Mouse (Mus musculus): ENCODE results near the gene Prss2. TPM values are rescaled to one million over a fixed set of nuclear protein-coding genes. Genes with fewer than 3 reads are reported as not detected.
"Not testable (repeated sequence)": the region's sequence is repeated elsewhere in the genome, so short reads cannot be mapped to it uniquely, and the experiment has no call there.

The Prss2 gene
- not detected in 2 replicates for polyA plus RNA-seq (2015; fragmentation: Nextera tagmentation; extraction: Ambion mirVana)

GRCm38 (mm10) chr6:41521487-41521886 is at the start of gene Prss2:
Gene Prss2 (plus strand): TSS chr6:41521787.
- no peaks in the 10 kb centered on the region for H3K4me1 ChIP-seq
- H3K9ac ChIP-seq = no peak within 1 kb of the TSS
- H3K27ac ChIP-seq = no peak within 1 kb of the TSS
- H3K9me3 ChIP-seq = no peaks in the 10 kb centered on the region
- no peak for ATAC-seq (ENCODE audit: insufficient number of reproducible peaks, insufficient read depth, low FRiP score, low TSS enrichment, low read depth)
- 82% methylated on average over 1 of the region's 1 CpGs for WGBS
- no peaks in the 10 kb centered on the region for H3K36me3 ChIP-seq
- H3K27me3 ChIP-seq = no peaks in the 10 kb centered on the region
- no peak within 1 kb of the TSS for H3K4me3 ChIP-seq
- no peak within 1 kb of the TSS for H3K4me2 ChIP-seq

- 90% methylated on average over 3 of the region's 3 CpGs for WGBS
- H3K36me3 ChIP-seq = no peaks in the 10 kb centered on the region
- no peak overlapping the region for H3K4me2 ChIP-seq
- H3K27me3 ChIP-seq = no peaks in the 10 kb centered on the region
- no peak overlapping the region for H3K4me3 ChIP-seq
- H3K27ac ChIP-seq = no peak overlapping the region
- no peak for ATAC-seq (ENCODE audit: insufficient number of reproducible peaks, insufficient read depth, low FRiP score, low TSS enrichment, low read depth)
- no peaks in the 10 kb centered on the region for H3K4me1 ChIP-seq
- H3K9me3 ChIP-seq = no peaks in the 10 kb centered on the region; the same call in 1 of the 2 replicates
- no peak overlapping the region for H3K9ac ChIP-seq
These were observed 22.2 kb upstream of the Prss2 start for GRCm38 (mm10) chr6:41499374-41499773.

GRCm38 (mm10) chr6:41504915-41505314 is 16.7 kb upstream of the Prss2 start:
- no peak overlapping the region for H3K4me2 ChIP-seq
- 91% methylated on average over 2 of the region's 2 CpGs for WGBS
- no peaks in the 10 kb centered on the region for H3K36me3 ChIP-seq
- H3K4me3 ChIP-seq = no peak overlapping the region
- no peak for ATAC-seq (ENCODE audit: insufficient number of reproducible peaks, insufficient read depth, low FRiP score, low TSS enrichment, low read depth)
- H3K9me3 ChIP-seq = no peaks in the 10 kb centered on the region
- no peaks in the 10 kb centered on the region for H3K4me1 ChIP-seq
- no peak overlapping the region for H3K9ac ChIP-seq
- H3K27me3 ChIP-seq = no peaks in the 10 kb centered on the region
- no peak overlapping the region for H3K27ac ChIP-seq

DNA sequence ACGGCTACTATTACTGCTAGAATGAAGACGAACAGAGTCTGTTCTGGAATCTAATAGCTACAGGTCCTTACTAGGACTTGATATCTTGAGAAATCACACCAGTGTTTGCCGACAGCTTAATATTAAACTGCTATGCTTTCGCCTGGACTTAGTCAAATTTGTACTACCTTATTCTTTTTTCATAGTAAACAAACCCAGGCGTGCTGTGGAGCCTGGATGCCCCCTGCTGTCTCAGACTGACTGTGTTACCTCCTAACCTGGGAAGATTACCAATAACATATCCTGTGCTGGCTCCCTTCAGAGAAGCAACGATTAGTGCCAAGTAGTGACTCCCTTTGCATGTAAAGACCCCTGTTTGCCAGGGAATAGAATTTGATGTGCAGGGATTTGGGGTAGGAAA is 16.3 kb upstream of the Prss2 start:
- WGBS = 76% methylated on average over 6 of the region's 6 CpGs
- Histone ChIP-seq H3K9me3 (no peaks in the 10 kb centered on the region), H3K4me2 (no peak overlapping the region), H3K27me3 (no peaks in the 10 kb centered on the region), H3K4me3 (no peak overlapping the region), H3K36me3 (no peaks in the 10 kb centered on the region), H3K4me1 (no peaks in the 10 kb centered on the region), H3K9ac (no peak overlapping the region), H3K27ac (no peak overlapping the region)
- ATAC-seq (ENCODE audit: insufficient number of reproducible peaks, insufficient read depth, low FRiP score, low TSS enrichment, low read depth) = no peak

GRCm38 (mm10) chr6:41518017-41518524 is 3.5 kb upstream of the Prss2 start:
- no peak overlapping the region for H3K9ac ChIP-seq
- H3K4me1 ChIP-seq = no peaks in the 10 kb centered on the region
- no peak overlapping the region for H3K27ac ChIP-seq
- 76% methylated on average over 6 of the region's 6 CpGs for WGBS
- no peak overlapping the region for H3K4me3 ChIP-seq
- H3K27me3 ChIP-seq = no peaks in the 10 kb centered on the region
- no peaks in the 10 kb centered on the region for H3K9me3 ChIP-seq
- ATAC-seq (ENCODE audit: insufficient number of reproducible peaks, insufficient read depth, low FRiP score, low TSS enrichment, low read depth) = no peak
- H3K4me2 ChIP-seq = no peak overlapping the region
- H3K36me3 ChIP-seq = no peaks in the 10 kb centered on the region

GRCm38 (mm10) chr6:41526453-41526852 is 4.9 kb downstream of the Prss2 start:
- no peaks in the 10 kb centered on the region for H3K4me1 ChIP-seq

GRCm38 (mm10) chr6:41527402-41527801 is 5.8 kb downstream of the Prss2 start:
- Histone ChIP-seq H3K9me3 (no peaks in the 10 kb centered on the region), H3K4me2 (no peak overlapping the region), H3K4me1 (no peaks in the 10 kb centered on the region), H3K27me3 (no peaks in the 10 kb centered on the region), H3K4me3 (no peak overlapping the region), H3K27ac (no peak overlapping the region), H3K9ac (no peak overlapping the region), H3K36me3 (no peaks in the 10 kb centered on the region)
- ATAC-seq (ENCODE audit: insufficient number of reproducible peaks, insufficient read depth, low FRiP score, low TSS enrichment, low read depth) = no peak
- WGBS = 76% methylated on average over 1 of the region's 1 CpGs

More at GRCm38 (mm10) chr6:41526453-41526852, 4.9 kb downstream of the Prss2 start:
- no peak overlapping the region for H3K4me2 ChIP-seq
- H3K27me3 ChIP-seq = no peaks in the 10 kb centered on the region
- no peak overlapping the region for H3K27ac ChIP-seq
- no peaks in the 10 kb centered on the region for H3K36me3 ChIP-seq
- no peak overlapping the region for H3K9ac ChIP-seq
- no peak overlapping the region for H3K4me3 ChIP-seq
- ATAC-seq (ENCODE audit: insufficient number of reproducible peaks, insufficient read depth, low FRiP score, low TSS enrichment, low read depth) = no peak
- no peaks in the 10 kb centered on the region for H3K9me3 ChIP-seq

DNA sequence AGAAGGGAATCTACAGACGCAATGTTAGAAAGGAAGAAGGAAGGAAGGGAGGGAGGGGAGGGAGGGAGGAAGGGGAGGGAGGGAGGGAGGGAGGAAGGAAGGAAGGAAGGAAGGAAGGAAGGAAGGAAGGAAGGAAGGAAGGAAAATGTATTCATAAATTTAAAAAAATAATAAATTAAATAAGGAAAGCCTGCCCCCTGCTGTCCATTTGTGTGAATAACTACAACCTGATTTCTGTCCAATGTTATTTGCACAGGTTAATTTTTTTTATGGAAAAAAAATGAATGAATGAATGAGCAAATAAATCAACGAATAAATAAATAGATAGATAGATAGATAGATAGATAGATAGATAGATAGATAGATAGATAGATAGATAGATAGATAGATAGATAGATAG is 8.4 kb downstream of the Prss2 start:
- H3K36me3 ChIP-seq; H3K4me1 ChIP-seq; ATAC-seq (ENCODE audit: insufficient number of reproducible peaks, insufficient read depth, low FRiP score, low TSS enrichment, low read depth); H3K4me2 ChIP-seq; H3K4me3 ChIP-seq; H3K27me3 ChIP-seq; H3K9me3 ChIP-seq; H3K27ac ChIP-seq; H3K9ac ChIP-seq: not testable (repeated sequence)
- 0% methylated on average over 1 of the region's 2 CpGs for WGBS

- no peak for ATAC-seq (ENCODE audit: insufficient number of reproducible peaks, insufficient read depth, low FRiP score, low TSS enrichment, low read depth)
- no peaks in the 10 kb centered on the region for H3K9me3 ChIP-seq
- 76% methylated on average over 4 of the region's 4 CpGs for WGBS
- H3K4me1 ChIP-seq = no peaks in the 10 kb centered on the region
- H3K36me3 ChIP-seq = no peaks in the 10 kb centered on the region
- H3K27me3 ChIP-seq = no peaks in the 10 kb centered on the region
- no peak overlapping the region for H3K4me3 ChIP-seq
- no peak overlapping the region for H3K27ac ChIP-seq
- H3K9ac ChIP-seq = no peak overlapping the region
- H3K4me2 ChIP-seq = no peak overlapping the region
These were observed 10.6 kb downstream of the Prss2 start for GRCm38 (mm10) chr6:41532181-41532580.

GRCm38 (mm10) chr6:41532687-41533284 is 11.2 kb downstream of the Prss2 start:
- no peak overlapping the region for H3K4me3 ChIP-seq
- WGBS = 83% methylated on average over 8 of the region's 8 CpGs

DNA sequence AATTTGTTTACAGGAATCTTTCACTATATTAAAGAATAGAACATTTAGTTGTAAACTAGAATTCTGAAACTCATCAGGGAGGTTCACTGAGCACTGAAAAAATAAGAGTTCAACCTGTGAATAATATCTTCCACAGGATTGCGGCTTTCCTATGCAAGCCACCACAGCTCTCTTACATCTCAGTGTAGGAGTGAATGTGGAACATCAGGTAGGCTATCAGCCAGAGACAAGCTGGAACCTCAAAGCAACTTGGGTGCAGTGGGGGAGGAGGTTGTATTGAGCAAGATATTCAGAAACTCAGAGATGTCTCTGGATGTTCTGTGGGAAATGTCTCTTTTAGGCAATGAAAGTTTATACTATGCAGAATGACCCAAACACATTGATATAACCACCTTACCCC is 15.8 kb downstream of the Prss2 start:
- no peak for ATAC-seq (ENCODE audit: insufficient number of reproducible peaks, insufficient read depth, low FRiP score, low TSS enrichment, low read depth)
- WGBS = 93% methylated on average over 1 of the region's 1 CpGs
- H3K4me3 ChIP-seq = no peak overlapping the region

More at GRCm38 (mm10) chr6:41532687-41533284, 11.2 kb downstream of the Prss2 start:
- Histone ChIP-seq H3K4me1 (no peaks in the 10 kb centered on the region), H3K27ac (no peak overlapping the region), H3K4me2 (no peak overlapping the region), H3K36me3 (no peaks in the 10 kb centered on the region), H3K9ac (no peak overlapping the region), H3K9me3 (no peaks in the 10 kb centered on the region), H3K27me3 (no peaks in the 10 kb centered on the region)
- no peak for ATAC-seq (ENCODE audit: insufficient number of reproducible peaks, insufficient read depth, low FRiP score, low TSS enrichment, low read depth)

DNA sequence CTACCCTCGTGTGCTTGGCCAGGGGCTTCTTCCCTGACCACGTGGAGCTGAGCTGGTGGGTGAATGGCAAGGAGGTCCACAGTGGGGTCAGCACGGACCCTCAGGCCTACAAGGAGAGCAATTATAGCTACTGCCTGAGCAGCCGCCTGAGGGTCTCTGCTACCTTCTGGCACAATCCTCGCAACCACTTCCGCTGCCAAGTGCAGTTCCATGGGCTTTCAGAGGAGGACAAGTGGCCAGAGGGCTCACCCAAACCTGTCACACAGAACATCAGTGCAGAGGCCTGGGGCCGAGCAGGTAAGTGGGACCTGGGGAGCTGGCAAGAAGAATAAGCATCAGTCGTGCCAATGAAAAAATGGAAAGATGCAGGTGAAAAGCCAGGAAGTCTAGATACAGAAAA is 16.7 kb downstream of the Prss2 start:
- not testable (repeated sequence) for H3K4me3 ChIP-seq; H3K36me3 ChIP-seq; ATAC-seq (ENCODE audit: insufficient number of reproducible peaks, insufficient read depth, low FRiP score, low TSS enrichment, low read depth); H3K4me1 ChIP-seq; H3K27ac ChIP-seq; H3K9me3 ChIP-seq; H3K9ac ChIP-seq; H3K4me2 ChIP-seq
- H3K27me3 ChIP-seq = peaks cover 16% of the 10 kb centered on the region
- WGBS = 89% methylated on average over 6 of the region's 8 CpGs

More for the DNA sequence above, 15.8 kb downstream of the Prss2 start:
- H3K4me1 ChIP-seq = no peaks in the 10 kb centered on the region
- H3K9me3 ChIP-seq = no peaks in the 10 kb centered on the region
- peaks cover 7% of the 10 kb centered on the region for H3K27me3 ChIP-seq
- H3K9ac ChIP-seq = no peak overlapping the region
- no peaks in the 10 kb centered on the region for H3K36me3 ChIP-seq
- no peak overlapping the region for H3K4me2 ChIP-seq
- no peak overlapping the region for H3K27ac ChIP-seq
